Mouse (Mus musculus) liver, embryonic 11.5 days (tissue): ENCODE results near the gene Slc4a3. TPM values are rescaled to one million over a fixed set of nuclear protein-coding genes. Genes with fewer than 3 reads are reported as not detected.

Experiments
- ATAC-seq: fragments of 200-750 bp; cut with Nextera tagmentation; replicated peaks from 2 replicates; pipeline ENCODE4 v1.8.0; 2017; ENCODE audit warnings: moderate number of reproducible peaks, mild to moderate bottlenecking, moderate TSS enrichment, moderate library complexity; ENCODE audit not compliant: low FRiP score
- DNase-seq: peaks from one replicate; pipeline ENCODE4 v3.0.0-alpha.2; 2017; ENCODE audit warnings: low spot score
- H3K27ac ChIP-seq: fragments of 300-500 bp; sonication (generic); 2 replicates; pipeline ENCODE4 v1.5.1; 2014; ENCODE audit warnings: mild to moderate bottlenecking, low read depth, low read length, control low read depth
- H3K27me3 ChIP-seq: fragments of 300-500 bp; sonication (generic); replicated peaks from 2 replicates; pipeline ENCODE4 v1.6.1; 2014; ENCODE audit warnings: low read length, mixed read lengths; ENCODE audit not compliant: control insufficient read depth, insufficient read depth
- H3K36me3 ChIP-seq: fragments of 300-500 bp; sonication (generic); 2 replicates; pipeline ENCODE4 v1.6.1; 2014; ENCODE audit warnings: mild to moderate bottlenecking, low read length, moderate library complexity, mixed read lengths; ENCODE audit not compliant: control insufficient read depth, insufficient read depth
- H3K4me1 ChIP-seq: fragments of 300-500 bp; sonication (generic); replicated peaks from 2 replicates; pipeline ENCODE4 v1.6.1; 2014; ENCODE audit warnings: low read length, mixed read lengths; ENCODE audit not compliant: control insufficient read depth, insufficient read depth
- H3K4me2 ChIP-seq: fragments of 300-500 bp; sonication (generic); 2 replicates; pipeline ENCODE4 v1.6.1; 2014; ENCODE audit warnings: mild to moderate bottlenecking, control low read depth, moderate library complexity
- H3K4me3 ChIP-seq: fragments of 300-500 bp; sonication (generic); 2 replicates; pipeline ENCODE4 v1.5.1; 2014; ENCODE audit warnings: low read depth, low read length, control low read depth
- H3K9ac ChIP-seq: fragments of 300-500 bp; sonication (generic); 2 replicates; pipeline ENCODE4 v1.6.1; 2014; ENCODE audit warnings: low read depth, low read length, control low read depth
- H3K9me3 ChIP-seq: fragments of 300-500 bp; sonication (generic); 2 replicates; pipeline ENCODE4 v1.6.1; 2016; ENCODE audit warnings: low read length, inconsistent platforms, mixed read lengths; ENCODE audit not compliant: control insufficient read depth
- WGBS: fragments of 180-500 bp; shearing (Covaris S2); extraction: QIAGEN DNeasy Blood & Tissue Kit; methylation state at CpG from one replicate; pipeline ENCODE4 v1.1.7; 2014; 5-methylcytosine and 5-hydroxymethylcytosine counted together
- polyA plus RNA-seq: library from polyadenylated mRNA; unstranded; fragments of >200 nt; fragmentation: Nextera tagmentation; extraction: Ambion mirVana; gene quantifications from 2 replicates; pipeline ENCODE4 v1.2.1, GENCODE M21; 2014

The Slc4a3 gene
- polyA plus RNA-seq, 1 experiment from 2014 or later = 5.4 TPM

DNA sequence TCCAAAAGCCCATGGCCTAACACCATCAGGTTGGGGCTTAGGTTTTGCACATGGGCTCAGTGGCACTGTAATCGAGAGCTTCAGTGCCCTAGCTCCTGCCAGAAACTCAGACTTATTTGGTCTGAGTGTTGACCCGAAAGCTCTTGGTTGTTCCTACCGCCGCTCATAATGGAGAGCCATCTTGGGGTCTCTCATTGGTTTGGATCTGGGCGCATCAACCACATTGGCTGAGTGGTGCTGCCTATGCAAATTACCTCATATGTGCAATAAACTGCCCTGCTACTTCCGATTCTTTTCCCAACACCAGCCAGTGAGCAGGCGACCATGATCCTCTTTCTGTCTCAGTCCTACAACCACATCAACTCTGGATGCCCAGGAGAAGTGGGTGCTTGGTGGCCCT is 47.9 kb downstream of the Slc4a3 start:
- DNase-seq (no peak), ATAC-seq (no peak)
- H3K4me2 ChIP-seq = no peak overlapping the region
- H3K36me3 ChIP-seq = no peaks in the 10 kb centered on the region
- no peak overlapping the region for H3K27ac ChIP-seq
- H3K9ac ChIP-seq = no peak overlapping the region
- no peaks in the 10 kb centered on the region for H3K9me3 ChIP-seq
- peaks cover under 1% of the 10 kb centered on the region; the same call in 1 of the 2 replicates for H3K27me3 ChIP-seq
- WGBS = 77% methylated on average over 7 of the region's 7 CpGs
- no peak overlapping the region for H3K4me3 ChIP-seq
- H3K4me1 ChIP-seq = no peaks in the 10 kb centered on the region

DNA sequence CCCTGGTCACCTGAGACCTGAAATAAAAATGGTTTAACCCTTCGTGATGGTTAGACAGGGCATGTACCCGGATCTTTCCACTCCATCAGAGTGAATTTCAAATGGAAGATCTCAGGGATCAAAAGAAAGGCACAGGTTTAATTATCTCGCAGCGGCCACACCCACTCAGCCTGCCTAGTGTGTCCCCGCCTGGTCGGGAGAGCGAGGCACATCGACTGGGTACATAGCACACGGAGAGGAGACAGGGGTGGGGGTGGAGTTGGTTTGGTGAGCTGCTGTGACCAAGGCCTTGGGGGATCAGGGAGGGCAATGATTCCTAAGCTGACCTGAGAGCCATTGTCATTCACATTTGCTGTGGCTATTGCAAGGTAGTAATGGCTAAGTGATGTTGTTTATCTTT is 48.8 kb downstream of the Slc4a3 start:
- Histone ChIP-seq H3K27me3 (no peaks in the 10 kb centered on the region), H3K9me3 (no peaks in the 10 kb centered on the region), H3K36me3 (no peaks in the 10 kb centered on the region), H3K9ac (no peak overlapping the region), H3K27ac (no peak overlapping the region), H3K4me2 (no peak overlapping the region), H3K4me3 (no peak overlapping the region), H3K4me1 (no peaks in the 10 kb centered on the region)
- WGBS = 42% methylated on average over 9 of the region's 9 CpGs
- ATAC-seq (no peak), DNase-seq (no peak)

DNA sequence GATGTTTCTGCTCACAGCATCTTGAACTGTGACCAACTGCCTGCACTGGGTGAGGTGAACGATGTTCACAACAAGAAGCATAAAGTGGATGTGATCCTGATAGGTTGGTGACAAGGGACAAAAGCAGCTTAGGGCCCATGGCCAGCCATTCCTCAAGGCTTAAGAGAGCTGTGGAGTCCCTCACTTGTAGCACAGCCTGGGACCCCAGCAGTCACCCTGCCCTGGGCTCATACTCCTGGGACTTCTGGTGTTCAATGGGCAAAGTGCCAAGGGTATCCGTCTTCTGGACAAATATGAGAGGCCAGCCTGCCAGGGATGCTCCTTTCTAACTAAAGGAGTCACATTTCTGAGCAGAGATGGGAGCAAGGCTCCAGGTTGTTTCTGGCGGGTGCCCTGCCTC is 49.9 kb downstream of the Slc4a3 start:
- no peak overlapping the region for H3K27ac ChIP-seq
- no peak for DNase-seq
- ATAC-seq = no peak
- no peaks in the 10 kb centered on the region for H3K36me3 ChIP-seq
- WGBS = 72% methylated on average over 3 of the region's 3 CpGs
- no peaks in the 10 kb centered on the region for H3K4me1 ChIP-seq
- H3K4me2 ChIP-seq = no peak overlapping the region
- H3K9ac ChIP-seq = no peak overlapping the region
- peaks cover 3% of the 10 kb centered on the region; the same call in 1 of the 2 replicates for H3K27me3 ChIP-seq
- H3K9me3 ChIP-seq = no peaks in the 10 kb centered on the region
- no peak overlapping the region for H3K4me3 ChIP-seq

DNA sequence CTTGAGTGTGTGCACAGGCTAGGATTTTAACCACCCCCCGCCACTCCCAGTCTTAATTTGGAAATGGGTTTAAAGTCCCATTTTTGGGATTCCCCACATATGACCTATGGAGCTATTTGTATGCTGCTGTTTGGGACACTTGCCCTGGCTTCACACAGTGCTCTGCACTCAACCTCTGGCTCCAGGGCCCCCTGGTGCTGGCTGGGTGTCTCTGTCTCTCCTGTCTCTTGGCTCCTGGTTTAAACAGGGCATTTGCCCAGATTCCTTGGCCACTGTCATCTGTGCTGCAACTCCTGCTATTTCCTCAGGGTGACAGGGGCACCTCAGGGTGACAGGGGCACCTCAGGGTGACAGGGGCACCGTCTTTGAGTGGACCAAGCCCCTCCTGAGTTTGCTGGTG is 50.8 kb downstream of the Slc4a3 start:
- WGBS = 90% methylated on average over 2 of the region's 2 CpGs
- Histone ChIP-seq H3K27me3 (peaks cover 7% of the 10 kb centered on the region), H3K36me3 (no peaks in the 10 kb centered on the region), H3K4me2 (no peak overlapping the region), H3K4me1 (no peaks in the 10 kb centered on the region), H3K9ac (no peak overlapping the region), H3K4me3 (no peak overlapping the region), H3K9me3 (no peaks in the 10 kb centered on the region), H3K27ac (no peak overlapping the region)
- ATAC-seq (no peak), DNase-seq (no peak)

DNA sequence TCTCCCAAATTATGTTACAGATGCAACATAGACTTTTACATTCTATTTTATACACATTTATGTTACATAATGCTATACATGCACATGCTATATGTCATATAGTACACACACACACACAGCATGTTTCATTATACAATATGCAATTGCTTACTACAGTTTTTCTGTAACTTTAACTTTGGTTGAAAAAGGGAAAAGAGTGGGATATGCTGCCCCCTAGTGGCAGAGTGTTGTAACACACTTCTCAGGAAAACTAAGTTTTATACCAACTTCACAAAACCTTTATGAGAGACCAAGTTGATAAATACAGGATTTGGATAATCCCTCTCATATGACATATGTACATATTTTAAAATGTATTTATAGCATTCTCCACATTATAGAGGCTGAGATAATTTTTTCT is 51.6 kb downstream of the Slc4a3 start:
- peaks cover 7% of the 10 kb centered on the region for H3K27me3 ChIP-seq
- no peak for DNase-seq
- no peak overlapping the region for H3K4me2 ChIP-seq
- H3K9me3 ChIP-seq = no peaks in the 10 kb centered on the region
- no peaks in the 10 kb centered on the region for H3K36me3 ChIP-seq
- H3K4me3 ChIP-seq = no peak overlapping the region
- H3K27ac ChIP-seq = no peak overlapping the region
- H3K4me1 ChIP-seq = no peaks in the 10 kb centered on the region
- ATAC-seq = no peak
- H3K9ac ChIP-seq = no peak overlapping the region

DNA sequence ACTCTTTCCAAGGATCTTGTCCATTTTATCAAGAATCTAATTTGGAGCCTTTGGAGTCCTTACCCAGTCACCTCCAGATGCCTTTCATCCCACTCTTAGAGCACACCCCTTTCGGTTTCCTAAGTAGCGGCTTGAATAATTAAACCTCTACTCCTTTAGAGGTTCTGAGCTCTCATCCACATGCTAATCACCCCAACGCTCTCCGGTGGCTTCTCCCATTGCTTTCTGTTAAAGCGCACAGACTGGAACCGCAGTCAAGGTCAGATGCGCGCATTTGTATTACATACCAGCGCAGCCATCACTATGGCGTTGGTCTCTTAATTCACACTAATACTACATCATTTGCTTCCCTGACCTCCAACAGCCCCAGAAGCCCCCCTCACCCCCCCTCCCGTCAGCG is 55.7 kb downstream of the Slc4a3 start:
- DNase-seq (no peak), ATAC-seq (no peak)
- Histone ChIP-seq H3K9me3 (no peaks in the 10 kb centered on the region), H3K4me1 (no peaks in the 10 kb centered on the region), H3K4me2 (no peak overlapping the region), H3K27me3 (peaks cover 7% of the 10 kb centered on the region), H3K36me3 (no peaks in the 10 kb centered on the region), H3K9ac (no peak overlapping the region), H3K4me3 (no peak overlapping the region), H3K27ac (no peak overlapping the region)
- 27% methylated on average over 12 of the region's 12 CpGs for WGBS

DNA sequence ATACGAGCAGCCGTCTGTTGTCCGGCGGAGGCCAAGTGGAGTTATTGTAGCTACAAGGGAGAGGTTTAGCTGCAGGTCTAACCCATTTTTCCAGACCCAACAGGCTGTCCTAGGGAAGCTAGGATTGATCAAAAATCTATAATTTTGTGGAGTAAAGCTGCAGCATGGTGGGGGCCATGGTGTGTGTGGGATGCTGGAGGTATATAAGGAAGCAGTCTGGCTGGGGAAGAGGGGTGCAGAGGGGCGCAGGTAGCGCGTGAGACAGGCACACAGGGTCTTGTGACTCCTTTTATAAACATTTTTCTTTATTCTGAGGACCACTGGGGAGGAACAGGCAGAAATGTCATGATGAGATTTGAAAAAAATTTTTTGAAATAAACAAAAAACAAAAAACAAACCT is 57.5 kb downstream of the Slc4a3 start:
- ATAC-seq (no peak), DNase-seq (no peak)
- Histone ChIP-seq H3K4me1 (no peaks in the 10 kb centered on the region), H3K4me3 (no peak overlapping the region), H3K36me3 (no peaks in the 10 kb centered on the region), H3K9ac (no peak overlapping the region), H3K9me3 (no peaks in the 10 kb centered on the region), H3K27me3 (peaks cover 7% of the 10 kb centered on the region), H3K4me2 (no peak overlapping the region), H3K27ac (no peak overlapping the region)
- 84% methylated on average over 7 of the region's 7 CpGs for WGBS

DNA sequence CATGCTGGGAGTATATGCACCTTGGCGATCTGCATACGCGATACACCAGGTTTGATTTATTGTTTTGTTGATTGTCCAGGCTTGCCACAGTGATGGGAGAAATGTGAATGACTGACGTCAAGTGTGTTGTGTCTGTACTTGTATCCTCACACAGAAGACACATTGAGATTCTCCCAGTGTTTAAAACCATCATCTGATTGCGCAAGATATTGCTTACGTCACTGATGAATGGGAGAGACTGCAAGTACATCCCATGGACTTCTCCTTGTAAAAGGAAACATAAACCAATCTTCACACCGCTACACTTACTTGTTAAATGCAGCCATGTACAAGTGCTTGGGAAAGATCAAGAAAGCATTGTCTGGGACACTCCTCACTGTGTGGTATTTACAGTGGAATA is 62.2 kb downstream of the Slc4a3 start:
- Histone ChIP-seq H3K9me3 (no peaks in the 10 kb centered on the region), H3K36me3 (no peaks in the 10 kb centered on the region), H3K27me3 (no peaks in the 10 kb centered on the region), H3K4me3 (no peak overlapping the region), H3K4me2 (no peak overlapping the region), H3K9ac (no peak overlapping the region), H3K4me1 (no peaks in the 10 kb centered on the region), H3K27ac (no peak overlapping the region)
- no peak for DNase-seq
- WGBS = 90% methylated on average over 7 of the region's 7 CpGs
- ATAC-seq = no peak

DNA sequence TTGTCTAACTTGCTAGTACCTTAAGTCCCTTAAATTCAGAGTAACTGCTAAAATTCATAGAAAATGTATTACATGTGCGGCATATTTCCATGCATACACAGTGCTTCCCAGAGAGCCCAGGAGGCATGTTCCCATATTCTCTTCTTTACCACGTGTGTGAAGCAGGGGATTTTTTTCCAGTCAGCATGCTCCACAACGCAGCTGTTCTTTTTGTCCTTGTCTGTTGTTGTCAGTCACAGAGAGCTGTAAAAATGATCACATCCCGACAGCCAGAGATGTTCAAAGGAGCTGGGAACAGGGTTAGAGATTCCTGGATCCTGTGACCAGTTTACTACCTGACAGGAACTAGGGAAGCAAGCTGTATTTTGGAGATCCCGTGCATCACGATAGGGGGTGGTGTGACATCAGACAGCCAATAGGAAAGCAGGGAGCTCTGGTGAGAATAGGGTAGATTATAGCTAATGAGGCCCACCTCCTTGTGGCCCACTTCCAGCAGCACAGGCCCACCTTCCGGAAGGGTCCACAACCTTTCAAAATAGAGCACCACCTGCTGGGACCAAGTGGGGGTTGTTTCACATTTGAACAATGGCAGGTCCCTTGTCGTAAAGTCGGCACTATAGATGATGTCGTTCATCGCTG is 62.7 kb downstream of the Slc4a3 start:
- DNase-seq = no peak
- H3K36me3 ChIP-seq = no peaks in the 10 kb centered on the region
- no peaks in the 10 kb centered on the region for H3K4me1 ChIP-seq
- no peak overlapping the region for H3K4me2 ChIP-seq
- H3K27ac ChIP-seq = no peak overlapping the region
- H3K27me3 ChIP-seq = no peaks in the 10 kb centered on the region
- H3K4me3 ChIP-seq = no peak overlapping the region
- WGBS = 77% methylated on average over 11 of the region's 11 CpGs
- H3K9me3 ChIP-seq = no peaks in the 10 kb centered on the region
- H3K9ac ChIP-seq = no peak overlapping the region
- ATAC-seq = no peak
